Mouse (Mus musculus) G1E (cell line): ENCODE data around the gene Ttc39a.

Experiments
- CTCF ChIP-seq: IDR thresholded peaks from 2 replicates; pipeline ENCODE4 v1.5.1; 2012; ENCODE audit warnings: low read depth, low read length, inconsistent platforms, mixed read lengths
- GATA1 ChIP-seq: IDR thresholded peaks from 2 replicates; pipeline ENCODE4 v1.6.1; 2012; ENCODE audit warnings: borderline replicate concordance, low read length, inconsistent platforms, mixed read lengths
- GATA2 ChIP-seq: IDR thresholded peaks from 2 replicates; pipeline ENCODE4 v1.6.1; 2012; ENCODE audit warnings: low read depth, low read length, inconsistent platforms, borderline replicate concordance

DNA sequence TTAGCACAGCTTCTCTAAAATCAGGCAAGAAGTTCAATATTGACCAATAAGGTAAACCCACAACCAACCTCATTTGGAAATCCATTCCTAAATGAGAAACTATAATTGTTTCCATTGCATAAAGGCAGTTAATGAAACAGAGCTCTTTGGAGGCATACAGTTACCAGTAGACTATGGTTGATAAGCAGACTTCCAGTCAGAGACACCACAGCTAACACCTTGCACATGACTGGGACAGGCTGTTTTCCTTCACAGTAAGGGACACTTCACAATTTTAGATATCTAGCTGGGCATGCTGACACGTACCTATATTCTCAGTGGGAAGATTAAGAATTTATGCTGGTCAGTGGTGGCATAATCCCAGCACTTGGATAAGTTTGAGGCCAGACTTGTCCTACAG, 39.5 kb downstream of the Ttc39a start:
- TF ChIP-seq GATA1 (no peak), GATA2 (no peak), CTCF (no peak)
